Mouse (Mus musculus): Measurements from ENCODE around the gene Dctpp1. TPM values are rescaled to one million over a fixed set of nuclear protein-coding genes. Genes with fewer than 3 reads are reported as not detected.

Dctpp1 gene
- polyA plus RNA-seq, 1 experiment = 38.1 TPM

- H3K27ac ChIP-seq (replicated peaks; ENCODE audit: low read depth, low read length) = no peak overlapping the region
- H3K4me1 ChIP-seq (ENCODE audit: control insufficient read depth, insufficient read depth, insufficient read length, low read length) = 0 out of 2 replicates have a peak, but pooled peaks cover 2% of the 10 kb centered on the region
- no peak overlapping the region for H3K4me3 ChIP-seq (ENCODE audit: insufficient read depth, low read depth, low read length)
Measured at GRCm38 (mm10) chr7:127276519-127276961, 16.0 kb upstream of the Dctpp1 start.

DNA sequence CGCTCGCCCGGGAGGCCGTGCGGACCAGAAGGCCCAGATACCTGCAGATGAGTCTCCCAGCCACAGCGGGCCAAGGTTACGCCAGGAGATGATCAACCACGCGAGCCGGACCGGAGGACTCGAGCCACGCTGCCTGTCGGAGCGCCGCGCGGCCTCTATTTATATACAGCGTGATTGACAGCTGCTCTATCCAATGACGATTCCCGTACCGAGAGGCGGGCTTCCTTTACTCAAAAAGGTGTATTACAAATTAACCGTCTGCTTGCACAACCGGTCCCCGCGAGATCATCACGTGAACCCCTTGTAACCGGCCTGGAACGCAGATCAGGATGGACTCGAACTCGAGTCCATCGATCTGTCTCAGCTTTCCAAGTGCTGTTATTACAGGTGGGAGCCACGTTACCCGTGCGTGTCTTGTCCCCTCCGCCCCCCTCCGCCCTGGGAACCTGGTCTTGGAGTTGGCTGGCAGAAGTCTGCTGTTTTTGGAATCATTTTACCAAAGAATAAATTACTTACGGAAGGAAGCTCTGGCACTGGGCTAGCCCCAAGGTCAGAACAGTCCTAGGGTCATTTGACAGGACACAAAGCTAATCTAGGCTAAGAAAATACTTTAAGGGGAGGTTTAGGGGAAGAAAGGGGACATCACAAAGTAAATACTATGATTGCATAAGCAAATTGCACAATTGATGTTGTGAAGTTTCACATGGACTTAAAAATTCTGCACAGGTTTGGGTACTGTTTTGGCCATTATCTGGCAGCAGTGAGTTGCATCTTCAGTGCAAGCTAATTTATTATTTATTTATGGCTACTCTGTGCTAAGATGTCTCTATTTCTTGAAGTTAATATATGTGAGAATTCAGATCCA is 13.6 kb upstream of the Dctpp1 start, which contains the start of gene Sephs2:
Sephs2 (minus strand) TSS at position 131 of the 865 bp plus-strand sequence.
- H3K4me3 ChIP-seq (ENCODE audit: insufficient read depth, low read depth, low read length) = peak within 1 kb of the TSS; percentile 85
- peak within 1 kb of the TSS; percentile 85 for H3K27ac ChIP-seq (replicated peaks; ENCODE audit: low read depth, low read length)
- H3K4me1 ChIP-seq (ENCODE audit: control insufficient read depth, insufficient read depth, insufficient read length, low read length) = peaks cover 12% of the 10 kb centered on the region; the same call in 1 of the 2 replicates

DNA sequence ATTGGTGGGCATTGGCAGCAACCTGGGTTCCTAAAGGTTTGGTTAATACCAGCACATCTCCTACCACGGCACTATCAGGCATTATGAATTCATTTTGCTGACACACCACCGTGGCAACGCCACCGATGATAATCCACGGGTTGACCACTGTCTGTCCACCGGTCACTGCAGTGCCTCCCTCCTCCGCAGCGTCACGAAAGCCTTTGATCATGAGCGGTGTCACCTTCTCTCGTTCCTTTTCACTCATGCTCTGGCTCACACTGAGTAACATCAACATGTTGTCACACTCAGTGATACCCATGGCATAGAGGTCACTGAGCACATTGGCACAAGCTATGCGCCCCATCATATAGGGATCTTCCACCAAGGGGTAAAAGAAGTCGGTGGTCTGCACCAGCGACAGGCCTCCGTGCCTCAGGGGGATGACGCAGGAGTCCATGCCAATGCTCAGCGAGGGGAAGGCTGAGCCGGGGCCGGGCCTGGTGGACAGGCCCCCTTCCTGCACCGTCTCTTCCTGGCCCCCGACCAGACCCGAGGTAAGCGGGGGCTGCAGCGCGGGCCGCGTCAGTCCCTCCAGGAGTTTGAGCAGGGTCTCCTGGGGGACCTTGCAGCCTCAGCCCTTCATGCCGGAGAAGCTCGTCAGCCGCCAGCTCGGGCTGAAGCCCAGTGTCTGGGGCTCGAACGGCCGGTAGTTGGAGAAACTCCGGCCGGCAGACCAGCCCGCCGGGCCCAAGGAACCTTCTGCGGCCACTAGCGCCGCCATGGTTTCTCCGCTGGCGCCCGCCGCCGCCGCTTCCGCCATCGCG is 12.8 kb upstream of the Dctpp1 start:
- Histone ChIP-seq H3K4me3 (ENCODE audit: insufficient read depth, low read depth, low read length) (peak overlapping the region; percentile 85), H3K27ac (replicated peaks; ENCODE audit: low read depth, low read length) (peak overlapping the region; percentile 85), H3K4me1 (ENCODE audit: control insufficient read depth, insufficient read depth, insufficient read length, low read length) (peaks cover 12% of the 10 kb centered on the region; the same call in 1 of the 2 replicates)

DNA sequence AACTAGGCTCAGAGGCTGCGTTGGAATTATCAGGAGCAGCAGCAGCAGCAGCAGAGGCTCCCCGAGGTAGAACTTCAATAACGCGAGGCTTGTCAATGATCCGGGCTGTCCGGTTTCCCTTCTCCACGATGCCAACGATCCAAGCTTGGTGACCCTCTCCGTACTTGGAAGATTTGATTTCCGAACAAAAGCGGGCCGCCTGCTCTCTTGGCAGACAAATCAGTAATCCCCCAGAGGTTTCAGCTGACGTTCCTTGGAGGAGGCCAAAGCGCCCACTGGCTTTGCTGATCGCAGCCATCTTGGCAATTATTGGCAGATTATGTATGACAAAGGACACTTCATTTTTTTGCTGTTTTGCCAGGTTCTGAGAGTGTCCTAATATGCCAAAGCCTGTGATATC is 12.1 kb upstream of the Dctpp1 start:
- H3K27ac ChIP-seq (replicated peaks; ENCODE audit: low read depth, low read length) = peak overlapping the region; percentile 85

DNA sequence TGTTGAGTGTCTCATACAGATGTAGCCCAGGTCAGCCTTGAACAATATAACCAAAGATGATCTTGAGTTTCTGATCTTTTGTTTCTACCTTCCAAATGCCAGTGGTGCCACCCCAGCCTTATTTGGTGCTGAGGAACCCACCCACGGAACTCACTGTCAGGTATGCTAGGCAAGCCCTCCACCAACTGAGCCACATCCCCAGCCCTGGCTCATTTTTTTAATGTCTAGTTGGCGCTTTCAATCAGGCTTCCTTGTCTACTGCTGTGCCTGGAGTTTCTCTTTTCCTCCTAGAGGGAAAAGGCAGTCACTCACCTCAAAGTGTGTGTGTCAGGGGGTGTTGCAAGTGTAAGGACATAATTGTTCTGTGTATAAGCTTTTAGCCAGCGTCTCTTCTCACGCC is 10.6 kb upstream of the Dctpp1 start:
- peak overlapping the region; percentile 41 for H3K4me3 ChIP-seq (ENCODE audit: insufficient read depth, low read depth, low read length)

More for the DNA sequence above, 12.1 kb upstream of the Dctpp1 start:
- H3K4me3 ChIP-seq (ENCODE audit: insufficient read depth, low read depth, low read length) = peak overlapping the region; percentile 85
- H3K4me1 ChIP-seq (ENCODE audit: control insufficient read depth, insufficient read depth, insufficient read length, low read length) = peaks cover 12% of the 10 kb centered on the region; the same call in 1 of the 2 replicates

GRCm38 (mm10) chr7:127270666-127271065 is 10.2 kb upstream of the Dctpp1 start:
- H3K4me3 ChIP-seq (ENCODE audit: insufficient read depth, low read depth, low read length) = peak overlapping the region; percentile 41; the same call in 1 of the 2 replicates
- H3K4me1 ChIP-seq (ENCODE audit: control insufficient read depth, insufficient read depth, insufficient read length, low read length) = peaks cover 12% of the 10 kb centered on the region; the same call in 1 of the 2 replicates
- H3K27ac ChIP-seq (replicated peaks; ENCODE audit: low read depth, low read length) = peak overlapping the region; percentile 92

More for the DNA sequence above, 10.6 kb upstream of the Dctpp1 start:
- Histone ChIP-seq H3K4me1 (ENCODE audit: control insufficient read depth, insufficient read depth, insufficient read length, low read length) (peaks cover 12% of the 10 kb centered on the region; the same call in 1 of the 2 replicates), H3K27ac (replicated peaks; ENCODE audit: low read depth, low read length) (peak overlapping the region; percentile 92)

DNA sequence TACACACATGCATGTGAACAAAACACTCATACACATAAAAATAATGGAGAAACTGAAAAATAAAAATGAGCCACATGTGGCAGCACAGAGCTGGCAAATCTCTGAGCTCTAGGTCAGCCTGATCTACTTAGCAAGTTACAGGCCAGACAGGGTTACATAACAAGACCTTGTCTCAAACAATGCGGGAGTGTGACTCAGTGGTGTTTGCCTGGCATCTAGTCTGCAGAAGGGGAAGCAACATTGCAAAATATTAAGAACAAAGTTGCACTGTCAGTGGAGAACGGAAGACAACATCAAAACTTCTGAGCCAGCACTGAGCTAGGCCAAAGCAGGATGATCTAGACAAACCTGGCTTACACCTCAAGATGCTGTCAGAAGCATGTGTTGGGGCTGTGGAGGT is 9.7 kb upstream of the Dctpp1 start:
- H3K4me1 ChIP-seq (ENCODE audit: control insufficient read depth, insufficient read depth, insufficient read length, low read length) = peaks cover 12% of the 10 kb centered on the region; the same call in 1 of the 2 replicates
- H3K27ac ChIP-seq (replicated peaks; ENCODE audit: low read depth, low read length) = peak overlapping the region; percentile 92; the same call in 1 of the 2 replicates
- no peak overlapping the region for H3K4me3 ChIP-seq (ENCODE audit: insufficient read depth, low read depth, low read length)

DNA sequence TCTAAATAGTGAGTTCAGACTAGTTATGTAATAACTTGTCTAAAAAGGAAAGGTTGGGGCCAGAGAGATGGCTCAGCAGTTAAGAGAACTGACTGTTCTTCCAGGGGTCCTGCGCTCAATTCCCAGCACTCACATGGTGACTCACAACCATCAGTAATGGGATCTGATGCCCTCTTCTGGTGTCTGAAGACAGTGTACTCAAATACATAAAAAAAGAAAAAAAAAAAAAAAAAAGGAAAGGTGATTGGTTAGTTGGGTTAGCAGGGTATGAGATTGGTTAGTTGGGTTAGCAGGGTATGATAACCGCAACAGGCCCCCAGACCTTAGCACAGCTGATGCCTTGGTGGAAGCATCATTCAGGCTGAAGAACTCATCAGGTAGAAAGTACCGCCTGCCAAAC is 3.0 kb upstream of the Dctpp1 start:
- Histone ChIP-seq H3K4me3 (ENCODE audit: insufficient read depth, low read depth, low read length) (no peak overlapping the region), H3K4me1 (ENCODE audit: control insufficient read depth, insufficient read depth, insufficient read length, low read length) (no peaks in the 10 kb centered on the region), H3K27ac (replicated peaks; ENCODE audit: low read depth, low read length) (no peak overlapping the region)

DNA sequence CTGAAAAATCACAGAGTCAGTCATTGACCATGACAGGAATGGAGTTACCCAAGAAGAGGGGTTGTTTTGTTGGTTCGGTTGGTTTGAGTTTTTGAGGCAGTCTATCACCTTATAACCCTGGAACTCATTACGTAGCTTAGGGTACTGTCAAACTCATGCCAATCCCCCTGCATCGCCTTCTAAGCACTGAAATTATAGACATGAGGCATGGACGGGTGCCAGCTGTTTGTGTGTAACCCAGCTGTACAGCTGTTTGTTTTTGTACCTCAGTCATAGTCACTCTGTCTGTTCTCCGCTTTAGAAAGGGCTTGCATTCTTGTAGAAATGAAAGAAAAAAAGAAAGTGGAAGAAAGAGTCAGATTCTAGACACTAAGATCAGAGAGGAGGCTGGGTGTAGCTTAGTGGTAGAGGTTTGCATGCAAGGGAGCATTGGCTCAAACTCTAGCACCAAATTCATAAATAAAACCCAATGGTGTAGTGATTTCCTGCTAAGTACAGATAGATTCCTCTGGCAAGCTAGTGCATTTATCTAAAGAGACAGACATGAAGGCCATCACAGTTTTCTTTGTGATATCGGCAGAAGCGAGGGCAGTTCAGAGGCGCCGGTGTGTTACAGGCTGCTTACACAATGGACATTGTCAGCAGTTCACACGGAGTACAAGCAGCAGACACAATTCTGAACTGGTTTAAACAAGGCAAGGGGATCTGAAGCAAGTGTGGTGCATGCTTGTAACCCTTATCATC is 1.9 kb upstream of the Dctpp1 start:
- H3K4me3 ChIP-seq (ENCODE audit: insufficient read depth, low read depth, low read length) = no peak overlapping the region
- H3K27ac ChIP-seq (replicated peaks; ENCODE audit: low read depth, low read length) = no peak overlapping the region
- no peaks in the 10 kb centered on the region for H3K4me1 ChIP-seq (ENCODE audit: control insufficient read depth, insufficient read depth, insufficient read length, low read length)

GRCm38 (mm10) chr7:127259186-127259905 is 1.2 kb downstream of the Dctpp1 start:
- Histone ChIP-seq H3K4me1 (ENCODE audit: control insufficient read depth, insufficient read depth, insufficient read length, low read length) (no peaks in the 10 kb centered on the region), H3K4me3 (ENCODE audit: insufficient read depth, low read depth, low read length) (no peak overlapping the region), H3K27ac (replicated peaks; ENCODE audit: low read depth, low read length) (no peak overlapping the region)

- no peak overlapping the region for H3K27ac ChIP-seq (replicated peaks; ENCODE audit: low read depth, low read length)
- H3K4me3 ChIP-seq (ENCODE audit: insufficient read depth, low read depth, low read length) = no peak overlapping the region
- H3K4me1 ChIP-seq (ENCODE audit: control insufficient read depth, insufficient read depth, insufficient read length, low read length) = no peaks in the 10 kb centered on the region
Measured at GRCm38 (mm10) chr7:127256518-127256917, 4.0 kb downstream of the Dctpp1 start.

- no peaks in the 10 kb centered on the region for H3K4me1 ChIP-seq (ENCODE audit: control insufficient read depth, insufficient read depth, insufficient read length, low read length)
- H3K27ac ChIP-seq (replicated peaks; ENCODE audit: low read depth, low read length) = no peak overlapping the region
- no peak overlapping the region for H3K4me3 ChIP-seq (ENCODE audit: insufficient read depth, low read depth, low read length)
Measured at GRCm38 (mm10) chr7:127255965-127256364, 4.5 kb downstream of the Dctpp1 start.

DNA sequence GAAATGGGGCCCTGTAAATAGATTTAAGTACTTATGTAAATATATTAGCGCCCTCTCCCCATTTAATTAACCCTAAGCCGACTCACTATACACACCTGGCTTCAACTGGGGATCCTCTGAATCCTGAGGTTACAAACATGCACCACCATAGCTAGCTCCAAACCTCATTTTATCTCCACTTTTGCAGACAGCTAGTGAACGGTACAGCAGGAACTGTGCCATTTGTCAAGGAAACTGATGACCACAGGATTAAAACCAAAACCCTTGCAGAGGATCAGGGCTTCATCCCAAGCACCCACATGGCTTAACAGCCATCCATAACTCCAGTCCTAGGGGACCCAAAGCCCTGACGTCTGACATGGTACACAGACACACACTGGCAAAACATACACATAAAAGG is 5.5 kb downstream of the Dctpp1 start:
- Histone ChIP-seq H3K4me1 (ENCODE audit: control insufficient read depth, insufficient read depth, insufficient read length, low read length) (no peaks in the 10 kb centered on the region), H3K4me3 (ENCODE audit: insufficient read depth, low read depth, low read length) (peak overlapping the region; percentile 64), H3K27ac (replicated peaks; ENCODE audit: low read depth, low read length) (no peak overlapping the region)
